Mouse (Mus musculus): ENCODE data around the gene Eif4a1.

DNA sequence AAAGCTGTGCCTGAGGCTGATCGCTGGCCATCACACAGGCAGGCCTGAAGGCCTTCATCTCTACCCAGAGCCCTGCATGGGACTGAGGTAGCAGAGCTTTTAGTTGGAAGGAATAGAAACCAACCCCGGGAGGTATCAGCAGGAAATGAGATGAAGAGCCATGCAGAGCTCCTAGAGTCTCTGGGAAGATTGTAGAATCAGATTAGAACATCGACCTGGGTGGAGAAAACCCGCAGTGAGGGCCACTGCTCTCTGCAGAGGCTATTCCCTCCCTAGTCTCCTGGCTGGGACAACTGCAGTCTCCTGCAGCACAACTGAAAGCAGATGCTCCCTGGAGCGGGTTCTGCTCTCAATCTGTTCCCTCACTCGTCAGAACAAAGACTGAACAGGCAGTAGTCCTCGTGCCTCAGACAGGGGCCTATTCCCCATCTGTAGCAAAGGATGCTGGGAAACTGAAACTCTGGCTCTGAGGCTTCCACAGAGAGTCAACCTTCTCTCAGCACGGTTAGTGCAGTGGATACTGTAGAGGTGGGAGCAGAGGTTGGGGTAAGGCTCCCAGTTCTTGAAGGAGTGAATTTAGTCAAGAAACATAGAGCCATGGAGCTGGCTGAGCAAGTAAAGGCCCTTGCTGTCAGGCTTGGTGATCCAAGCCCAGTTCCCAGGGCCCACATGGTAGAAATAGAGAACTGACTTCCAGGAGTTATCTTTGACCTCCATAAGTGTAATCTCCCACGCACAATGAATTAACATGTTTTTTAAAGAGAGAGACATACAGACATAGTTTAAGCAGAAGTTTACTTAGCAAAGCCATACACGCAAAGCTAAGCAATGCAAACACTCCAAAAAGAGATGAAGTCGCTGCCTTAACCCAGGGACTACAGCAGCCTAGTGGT, 37.6 kb upstream of the Eif4a1 start:
- TF ChIP-seq POLR2A (IDR thresholded peaks at IDR 0.05; ENCODE audit: extremely low read depth, insufficient read depth, low read length) = no peak
- no peak for TF ChIP-seq CTCF (IDR thresholded peaks at IDR 0.05; ENCODE audit: extremely low read depth, insufficient read depth, low read length)

Data from cortical plate, adult 2 months (tissue).